Mouse (Mus musculus) left cerebral cortex, adult 11 months (tissue): ENCODE data around the gene Phrf1.
"Not testable (repeated sequence)": the region's sequence is repeated elsewhere in the genome, so short reads cannot be mapped to it uniquely, and the experiment has no call there.

ENCODE experiments used
- DNase-seq: peaks from one replicate; pipeline ENCODE4 v3.0.0; 2022; ENCODE audit warnings: low spot score

Phrf1 gene

DNA sequence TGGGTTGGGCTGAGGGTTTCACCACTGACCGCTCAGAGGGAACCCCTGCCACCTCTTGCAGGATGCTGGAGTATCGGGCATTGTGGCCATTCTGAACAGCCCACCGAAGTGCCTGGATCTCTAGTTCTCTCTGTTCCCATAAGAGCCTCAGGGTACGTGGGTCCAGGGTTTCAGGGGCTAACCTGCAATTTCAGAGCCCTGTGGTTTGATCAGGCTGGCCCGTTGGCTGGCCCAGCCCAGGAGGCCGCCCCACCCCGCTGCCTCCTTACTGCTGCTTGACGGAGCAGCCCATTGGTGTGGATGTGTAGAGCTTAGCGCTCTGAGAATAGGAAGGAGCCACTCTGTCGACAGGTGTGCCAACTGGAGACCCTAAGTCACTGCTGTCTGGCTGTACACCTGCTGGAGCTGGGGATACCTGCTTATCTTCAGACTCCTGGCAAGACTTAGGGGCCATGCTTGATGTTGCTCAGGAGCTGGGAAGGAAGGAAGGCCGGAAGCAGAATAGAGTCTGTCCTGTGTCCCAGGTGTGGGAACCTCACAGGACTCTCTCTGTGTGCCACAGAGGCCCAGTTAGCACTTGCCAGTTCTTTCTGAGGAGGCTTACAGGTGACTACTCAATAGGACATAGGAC, 14.9 kb upstream of the Phrf1 start, which contains the start of gene Lmntd2:
Gene Lmntd2, minus strand, starts transcription at position 476 of the 631 bp plus-strand sequence.
- DNase-seq, result no peak

DNA sequence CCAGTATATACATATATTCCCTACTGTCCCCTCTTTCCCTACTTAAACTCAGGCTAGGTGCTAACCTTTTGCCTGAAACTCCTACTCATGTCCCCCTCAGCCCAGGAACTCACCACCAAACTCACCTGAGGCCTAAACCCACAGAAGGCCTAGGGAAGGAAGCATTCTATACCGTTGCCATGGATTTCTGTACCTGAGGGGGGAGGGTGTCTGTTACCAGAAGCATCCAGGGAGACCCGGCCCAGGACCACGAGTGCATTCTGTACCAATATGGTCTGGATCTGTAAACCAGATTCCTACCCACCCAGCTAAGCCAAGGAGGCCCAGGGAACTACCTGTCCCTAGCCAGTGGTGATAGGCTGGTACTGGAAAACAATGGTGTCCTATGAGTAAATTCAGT, 14.3 kb upstream of the Phrf1 start:
- DNase-seq, result no peak

DNA sequence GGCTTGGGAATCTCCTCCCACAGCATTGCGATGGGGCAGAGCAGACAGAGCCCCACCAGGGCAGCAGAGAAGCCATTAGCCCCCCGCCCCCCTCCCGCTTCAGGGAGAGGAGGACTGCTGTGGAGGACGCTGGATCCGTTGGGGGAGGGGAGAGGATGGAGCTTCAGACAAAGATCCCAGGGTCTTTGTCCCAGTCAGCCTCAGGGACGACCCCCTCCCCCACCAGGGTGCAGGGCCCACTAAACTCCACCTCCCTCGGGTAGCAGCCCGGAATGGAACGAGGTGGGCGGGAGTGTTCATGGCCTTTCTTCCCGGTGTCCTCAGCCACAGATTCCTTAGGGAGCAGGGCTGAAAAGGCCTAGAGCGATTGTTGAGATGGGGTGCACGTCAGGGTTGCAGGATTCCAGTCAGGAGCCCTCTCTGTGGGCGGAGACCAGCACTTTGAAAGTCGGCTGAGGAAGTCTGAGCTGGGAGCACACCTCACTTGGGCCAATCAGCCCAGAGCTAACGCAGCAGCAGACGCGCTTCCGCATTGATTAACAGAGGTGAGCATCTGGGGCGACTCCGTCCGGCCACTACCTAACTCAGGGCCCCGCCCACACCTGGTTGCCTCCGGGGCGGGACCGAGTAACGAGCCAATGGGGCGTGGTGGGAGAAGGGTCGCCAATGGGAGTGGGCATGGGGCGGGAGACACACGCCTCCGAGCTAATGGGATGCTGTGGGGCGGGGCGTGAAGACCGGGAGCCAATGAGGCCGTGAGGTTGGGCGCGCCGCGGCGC, 13.3 kb upstream of the Phrf1 start, which contains the start of gene Rassf7:
Gene Rassf7, plus strand, starts transcription at position 760 of the 779 bp plus-strand sequence.
- peak; percentile 71 for DNase-seq

DNA sequence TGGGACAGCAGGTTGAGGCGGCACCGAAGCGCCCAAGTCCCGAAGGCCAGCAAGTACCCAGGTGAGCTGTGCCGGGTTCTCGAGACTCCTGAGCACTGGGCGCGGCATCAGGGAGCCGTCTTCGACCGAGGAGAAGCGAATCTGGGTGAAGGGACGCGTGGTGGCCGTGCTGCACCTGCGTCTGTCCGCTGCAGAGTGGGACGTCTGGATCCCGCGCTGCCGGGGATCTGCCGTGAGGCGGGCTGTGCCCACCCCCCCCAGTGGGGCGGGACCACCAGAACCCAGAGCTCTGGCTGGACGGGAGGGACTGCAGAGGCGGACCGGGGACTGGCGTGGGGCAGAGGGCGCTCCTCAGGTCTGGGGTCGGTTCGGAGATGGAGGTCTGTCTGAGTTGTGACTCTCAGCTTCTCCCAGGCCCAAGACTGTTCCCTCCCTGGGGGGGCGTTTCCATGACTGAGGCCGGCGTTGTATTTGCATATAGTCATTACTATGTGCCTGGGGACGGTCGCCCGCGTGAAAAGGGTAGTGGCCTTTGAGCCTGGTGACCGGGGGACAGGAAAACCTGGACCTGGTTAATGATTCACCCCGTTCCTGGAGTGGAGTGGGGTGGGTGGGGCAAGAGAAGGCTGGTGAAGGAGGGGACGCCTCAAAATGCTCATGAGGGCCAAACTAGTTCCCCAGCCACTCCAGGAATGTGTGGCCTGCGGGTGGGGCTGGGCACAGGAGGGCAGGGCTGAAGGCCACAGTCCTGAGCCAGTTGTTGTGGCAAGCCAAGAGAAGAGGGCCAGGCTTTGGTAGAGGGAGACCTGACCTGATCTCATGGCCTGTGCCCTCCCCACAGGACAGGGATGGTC, 12.5 kb upstream of the Phrf1 start:
- DNase-seq, result no peak

- DNase-seq, result no peak
Observed at GRCm38 (mm10) chr7:141216894-141217293, 11.7 kb upstream of the Phrf1 start.

GRCm38 (mm10) chr7:141217343-141218013, 11.1 kb upstream of the Phrf1 start:
- no peak for DNase-seq

DNA sequence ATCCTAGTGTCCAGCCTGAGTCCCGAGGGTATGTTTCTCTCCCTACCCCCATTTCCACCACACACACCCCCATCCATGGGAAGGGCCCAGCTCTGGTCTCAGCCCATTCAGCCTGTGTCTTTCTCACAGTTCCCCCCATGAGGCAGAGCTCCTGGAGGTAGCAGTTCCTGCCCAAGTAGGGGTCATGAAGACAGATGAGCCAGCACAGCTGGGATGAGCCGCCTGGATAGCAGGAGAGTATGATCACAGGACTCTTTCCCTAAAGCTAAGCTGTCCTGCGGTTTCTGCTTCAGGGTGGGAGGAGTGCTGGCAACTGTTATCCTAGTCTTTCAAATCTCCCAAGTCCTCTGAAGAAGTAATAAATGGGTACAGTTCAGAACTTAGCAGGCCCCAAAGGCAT, 10.4 kb upstream of the Phrf1 start:
- no peak for DNase-seq

GRCm38 (mm10) chr7:141218557-141219133, 9.9 kb upstream of the Phrf1 start:
- no peak for DNase-seq

DNA sequence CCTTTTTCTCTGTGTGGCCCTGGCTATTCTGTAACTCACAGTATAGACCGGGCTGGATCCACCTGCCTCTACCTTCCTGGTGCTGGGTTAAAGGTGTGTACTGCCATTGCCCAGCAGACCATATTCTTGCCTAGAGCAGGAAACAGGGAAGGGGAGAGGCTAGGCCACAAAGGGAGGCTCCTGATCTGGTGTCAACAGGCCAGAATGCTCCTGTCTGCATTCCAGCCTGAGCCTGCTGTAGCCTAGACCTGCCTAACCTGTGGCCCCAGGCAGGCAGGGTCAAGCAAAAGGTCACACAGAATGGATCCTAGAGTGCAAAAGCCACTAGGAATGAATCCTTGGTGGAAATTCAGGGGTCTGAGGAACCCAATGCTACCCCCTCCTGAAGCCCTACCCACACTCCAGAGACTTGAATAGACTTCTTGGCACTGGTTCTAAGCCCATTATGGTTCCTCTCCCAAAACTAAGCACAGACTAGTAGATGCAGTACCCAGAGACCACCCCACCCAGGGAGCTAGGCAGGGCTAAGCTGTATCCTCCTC, 9.0 kb upstream of the Phrf1 start:
- no peak for DNase-seq

DNA sequence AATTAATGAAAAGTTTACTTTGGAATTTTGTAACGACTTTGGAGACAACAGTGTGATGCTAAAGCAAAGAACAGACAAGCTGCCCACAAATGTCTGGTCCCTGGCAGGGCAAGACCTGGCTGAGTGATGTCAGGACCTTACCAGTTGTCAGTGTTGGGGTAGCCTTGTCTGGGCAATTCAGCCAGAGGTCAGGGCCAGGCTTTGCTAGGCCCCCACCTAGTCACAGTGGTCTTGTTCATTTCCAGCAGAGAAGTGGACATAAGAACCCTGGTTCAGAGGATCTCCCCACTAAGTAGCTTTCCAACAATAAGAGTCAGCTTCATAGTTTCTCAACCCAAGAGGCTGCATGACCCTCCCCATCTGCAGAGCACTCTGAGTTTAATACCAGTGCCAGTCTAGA, 8.2 kb upstream of the Phrf1 start:
- no peak for DNase-seq

DNA sequence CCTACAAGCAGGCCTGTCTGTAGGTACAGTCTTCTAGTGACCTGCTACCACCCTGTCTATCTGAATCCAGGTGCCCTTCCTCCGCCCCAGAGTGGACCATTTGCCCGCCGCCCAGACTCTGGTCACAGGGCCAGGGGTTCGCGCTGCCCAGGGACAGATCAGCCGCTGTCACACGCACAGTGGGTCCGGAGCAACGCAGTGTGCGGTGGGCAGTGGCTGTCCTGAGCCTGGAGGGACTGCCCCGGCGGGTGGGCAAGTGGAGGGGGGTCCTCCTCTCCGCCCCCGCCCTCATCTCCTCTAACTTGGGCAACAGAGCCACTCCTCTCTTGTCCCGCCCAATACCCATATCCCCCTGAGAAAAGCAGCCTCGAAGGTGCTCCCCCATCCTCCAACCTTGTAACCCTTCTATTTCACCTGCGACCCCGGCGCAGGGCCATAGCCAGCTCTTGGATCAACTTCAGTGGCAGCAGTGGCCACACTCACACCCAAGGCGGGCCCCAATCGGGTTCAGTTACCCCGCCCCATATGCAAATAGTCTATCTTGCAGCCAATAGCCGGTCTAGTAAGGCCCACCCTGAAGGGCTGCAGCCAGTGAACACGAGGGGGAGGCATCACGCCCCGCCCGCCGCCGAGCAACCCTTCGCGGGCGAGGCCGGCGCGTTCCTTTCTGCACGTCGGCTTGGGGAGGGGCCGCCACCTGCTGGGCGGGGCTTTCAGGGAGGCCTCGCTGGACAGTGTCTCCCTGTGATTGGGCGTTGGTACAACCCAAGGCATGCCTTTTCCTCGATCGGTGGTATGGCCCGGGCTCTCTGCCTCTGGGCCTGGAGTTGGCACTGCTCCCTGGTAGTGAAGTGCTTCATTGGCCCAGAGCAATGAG, 7.1 kb upstream of the Phrf1 start:
- DNase-seq, result peak; percentile 93

GRCm38 (mm10) chr7:141222126-141222467, 6.5 kb upstream of the Phrf1 start:
- DNase-seq, result no peak

GRCm38 (mm10) chr7:141222696-141223215, 5.8 kb upstream of the Phrf1 start:
- DNase-seq, result no peak

- no peak for DNase-seq
Observed at GRCm38 (mm10) chr7:141226535-141226934, 2.0 kb upstream of the Phrf1 start.

DNA sequence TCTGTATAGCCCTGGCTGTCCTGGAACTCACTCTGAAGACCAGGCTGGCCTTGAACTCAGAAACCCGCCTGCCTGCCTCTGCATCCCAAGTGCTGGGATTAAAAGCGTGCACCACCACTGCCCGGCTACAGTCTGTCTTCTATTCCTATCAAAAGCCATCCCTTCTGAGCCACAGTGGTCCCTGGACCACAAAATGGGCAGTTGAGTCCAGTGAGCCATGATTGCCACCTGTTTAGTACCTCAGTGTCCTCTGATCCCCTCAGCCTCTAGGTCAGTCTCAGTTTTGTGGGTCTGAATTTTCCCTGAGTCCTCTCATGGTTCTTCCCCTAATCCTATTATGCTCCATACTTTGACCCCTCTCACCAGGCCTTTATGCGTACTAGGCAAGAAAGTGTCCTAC, 788 bp upstream of the Phrf1 start:
- DNase-seq, result no peak

DNA sequence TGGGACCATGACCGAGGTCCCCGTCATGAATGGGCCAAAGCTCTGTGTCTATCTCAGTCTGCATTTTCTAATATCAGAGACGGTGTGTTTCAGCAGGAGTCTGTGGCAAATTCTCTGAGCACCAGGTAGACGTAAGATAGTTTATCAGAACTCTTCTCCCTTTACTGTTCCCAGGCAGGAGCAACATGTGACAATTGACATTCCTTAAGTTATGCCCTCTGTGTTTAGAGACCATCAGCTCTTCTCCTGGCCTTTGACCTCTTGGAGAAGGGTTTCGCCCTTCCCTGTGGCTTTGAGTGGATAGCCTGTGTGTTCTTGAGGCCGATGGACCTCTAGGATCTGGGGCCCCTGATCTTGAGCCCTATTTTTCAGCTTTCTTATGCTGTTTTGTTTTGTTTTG, 1.1 kb downstream of the Phrf1 start:
- DNase-seq, result no peak

DNA sequence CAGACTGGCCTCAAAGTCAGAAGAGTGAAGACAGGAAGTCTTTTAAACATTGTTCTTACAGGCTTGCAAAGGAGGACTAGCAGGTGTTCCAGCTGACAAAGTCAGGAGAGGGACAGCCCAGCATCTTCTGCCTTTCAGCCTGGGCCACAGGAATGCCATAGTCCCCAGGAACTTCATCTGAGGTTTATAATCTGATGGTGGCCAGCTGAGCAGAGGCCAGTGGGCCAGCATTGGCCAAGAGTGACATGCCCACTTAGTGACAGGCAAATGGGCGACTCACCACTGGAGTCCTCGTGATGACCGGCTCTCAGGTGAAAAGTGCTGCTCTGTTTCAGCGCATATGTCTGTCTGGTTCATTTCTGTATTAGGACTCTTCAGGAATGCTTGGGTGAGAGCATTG, 2.0 kb downstream of the Phrf1 start:
- DNase-seq, result no peak

DNA sequence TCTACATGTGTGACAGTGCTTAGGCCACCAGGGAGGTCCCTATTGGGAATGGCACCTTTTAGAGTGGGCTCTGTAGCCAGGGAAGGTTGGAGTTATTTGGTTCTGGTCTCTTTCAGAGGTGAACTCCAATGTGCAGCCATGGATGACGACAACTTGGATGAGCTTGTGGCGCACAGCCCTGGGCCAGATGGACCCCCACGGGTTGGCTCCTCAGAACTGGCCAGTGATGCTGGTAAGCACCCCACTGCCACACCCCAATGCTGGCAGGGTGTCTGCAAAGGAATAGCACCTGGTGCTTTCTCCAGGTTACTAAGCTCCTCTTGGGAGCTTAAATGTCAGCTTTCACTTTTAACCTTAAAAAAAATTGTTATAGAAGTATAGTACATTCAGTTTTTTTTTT, 2.5 kb downstream of the Phrf1 start:
- no peak for DNase-seq

DNA sequence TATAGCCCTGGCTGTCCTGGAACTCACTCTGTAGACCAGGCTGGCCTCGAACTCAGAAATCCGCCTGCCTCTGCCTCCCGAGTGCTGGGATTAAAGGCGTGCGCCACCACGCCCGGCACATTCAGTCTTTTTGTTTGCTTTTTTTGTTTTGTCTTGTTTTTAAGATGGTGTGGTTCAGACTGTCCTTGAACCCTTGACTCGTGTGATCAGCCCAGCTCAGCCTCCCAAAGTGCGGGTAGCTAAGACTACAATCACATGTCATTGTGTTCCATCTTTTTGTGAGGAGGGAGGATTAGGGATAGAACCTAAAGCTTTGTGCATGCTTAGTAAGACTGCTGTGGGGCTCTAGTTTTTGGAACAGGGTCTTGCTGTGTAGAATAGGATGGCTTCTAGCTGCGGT, 3.0 kb downstream of the Phrf1 start:
- DNase-seq, result no peak

- DNase-seq, result not testable (repeated sequence)
Observed at GRCm38 (mm10) chr7:141250486-141250885, 21.9 kb downstream of the Phrf1 start.
